Mouse (Mus musculus) heart, embryonic 11.5 days (tissue): ENCODE data around the gene Rpsa. TPM values are rescaled to one million over a fixed set of nuclear protein-coding genes. Genes with fewer than 3 reads are reported as not detected.
A peak's percentile ranks its signal among the peaks of the same experiment; 100 is the strongest.
"Not testable (repeated sequence)": the region's sequence is repeated elsewhere in the genome, so short reads cannot be mapped to it uniquely, and the experiment has no call there.

Experiments used
- ATAC-seq: fragments of 200-750 bp; cut with Nextera tagmentation; replicated peaks from 2 replicates; pipeline ENCODE4 v1.8.0; 2017; ENCODE audit warnings: moderate library complexity; ENCODE audit not compliant: insufficient number of reproducible peaks, low FRiP score, low TSS enrichment
- H3K27ac ChIP-seq: fragments of 300-500 bp; sonication (generic); 2 replicates; pipeline ENCODE4 v1.5.1; 2014; ENCODE audit warnings: mild to moderate bottlenecking, low read depth, low read length
- H3K27me3 ChIP-seq: fragments of 300-500 bp; sonication (generic); 2 replicates; pipeline ENCODE4 v1.6.1; 2014; ENCODE audit warnings: mild to moderate bottlenecking, low read length, mixed read lengths; ENCODE audit not compliant: control insufficient read depth, insufficient read depth
- H3K36me3 ChIP-seq: fragments of 300-500 bp; sonication (generic); 2 replicates; pipeline ENCODE4 v1.6.1; 2014; ENCODE audit warnings: mild to moderate bottlenecking, low read length, moderate library complexity, mixed read lengths; ENCODE audit not compliant: control insufficient read depth, insufficient read depth
- H3K4me1 ChIP-seq: fragments of 300-500 bp; sonication (generic); 2 replicates; pipeline ENCODE4 v1.6.1; 2014; ENCODE audit warnings: low read length; ENCODE audit not compliant: control insufficient read depth, insufficient read depth
- H3K4me2 ChIP-seq: fragments of 300-500 bp; sonication (generic); 2 replicates; pipeline ENCODE4 v1.6.1; 2014; ENCODE audit warnings: mild to moderate bottlenecking, moderate library complexity
- H3K4me3 ChIP-seq: fragments of 300-500 bp; sonication (generic); 2 replicates; pipeline ENCODE4 v1.5.1; 2014; ENCODE audit warnings: low read depth, low read length
- H3K9ac ChIP-seq: fragments of 300-500 bp; sonication (generic); 2 replicates; pipeline ENCODE4 v1.6.1; 2014; ENCODE audit warnings: mild to moderate bottlenecking, low read depth, low read length, moderate library complexity
- H3K9me3 ChIP-seq: fragments of 300-500 bp; sonication (generic); replicated peaks from 2 replicates; pipeline ENCODE4 v1.6.1; 2016; ENCODE audit warnings: low read length; ENCODE audit not compliant: control insufficient read depth
- WGBS: fragments of 180-500 bp; shearing (Covaris S2); extraction: QIAGEN DNeasy Blood & Tissue Kit; methylation state at CpG from one replicate; pipeline ENCODE4 v1.1.7; 2014; ENCODE audit not compliant: insufficient replicate concordance; 5-methylcytosine and 5-hydroxymethylcytosine counted together
- polyA plus RNA-seq: library from polyadenylated mRNA; unstranded; fragments of >200 nt; fragmentation: Nextera tagmentation; extraction: Ambion mirVana; gene quantifications from 2 replicates; pipeline ENCODE4 v1.2.1, GENCODE M21; 2014

The Rpsa gene
- polyA plus RNA-seq, 1 experiment from 2014 or later = 1,315 TPM

- not testable (repeated sequence) for H3K4me3 ChIP-seq, H3K36me3 ChIP-seq
- WGBS = 89% methylated on average over 12 of the region's 12 CpGs
These were observed 18.5 kb upstream of the Rpsa start for GRCm38 (mm10) chr9:120108953-120109352.

GRCm38 (mm10) chr9:120110211-120111018 is 17.1 kb upstream of the Rpsa start, which contains the start of gene Slc25a38:
Slc25a38 (plus strand) TSS chr9:120110374.
- peak within 1 kb of the TSS; percentile 64 for H3K4me3 ChIP-seq
- H3K4me1 ChIP-seq = peaks cover 9% of the 10 kb centered on the region; the same call in 1 of the 2 replicates
- H3K9me3 ChIP-seq = no peaks in the 10 kb centered on the region
- H3K4me2 ChIP-seq = peak within 1 kb of the TSS; percentile 80
- ATAC-seq = peak; percentile 95
- 1% methylated on average over 62 of the region's 62 CpGs for WGBS
- H3K36me3 ChIP-seq = no peaks in the 10 kb centered on the region
- H3K27me3 ChIP-seq = no peaks in the 10 kb centered on the region
- H3K9ac ChIP-seq = peak within 1 kb of the TSS; percentile 81
- peak within 1 kb of the TSS; percentile 92 for H3K27ac ChIP-seq

More at GRCm38 (mm10) chr9:120108953-120109352, 18.5 kb upstream of the Rpsa start:
- H3K9me3 ChIP-seq, H3K4me1 ChIP-seq, H3K27ac ChIP-seq, H3K27me3 ChIP-seq, H3K4me2 ChIP-seq, ATAC-seq, H3K9ac ChIP-seq: not testable (repeated sequence)

GRCm38 (mm10) chr9:120111156-120111945 is 16.1 kb upstream of the Rpsa start:
- H3K9ac ChIP-seq = peak overlapping the region; percentile 54
- WGBS = 71% methylated on average over 15 of the region's 15 CpGs
- H3K4me2 ChIP-seq = peak overlapping the region; percentile 80

GRCm38 (mm10) chr9:120112472-120112871 is 15.0 kb upstream of the Rpsa start:
- WGBS = 78% methylated on average over 6 of the region's 6 CpGs
- H3K9ac ChIP-seq = peak overlapping the region; percentile 46; the same call in 1 of the 2 replicates
- H3K4me3 ChIP-seq = peak overlapping the region; percentile 8; the same call in 1 of the 2 replicates
- H3K4me2 ChIP-seq = peak overlapping the region; percentile 41
- peaks cover 17% of the 10 kb centered on the region; the same call in 1 of the 2 replicates for H3K4me1 ChIP-seq
- no peaks in the 10 kb centered on the region for H3K36me3 ChIP-seq
- no peaks in the 10 kb centered on the region for H3K27me3 ChIP-seq
- no peak for ATAC-seq
- H3K27ac ChIP-seq = peak overlapping the region; percentile 84
- no peaks in the 10 kb centered on the region for H3K9me3 ChIP-seq

More at GRCm38 (mm10) chr9:120111156-120111945, 16.1 kb upstream of the Rpsa start:
- Histone ChIP-seq H3K4me3 (peak overlapping the region; percentile 64), H3K4me1 (peaks cover 17% of the 10 kb centered on the region; the same call in 1 of the 2 replicates), H3K27me3 (no peaks in the 10 kb centered on the region), H3K36me3 (no peaks in the 10 kb centered on the region), H3K27ac (peak overlapping the region; percentile 92), H3K9me3 (no peaks in the 10 kb centered on the region)
- no peak for ATAC-seq

- no peak overlapping the region; the same call in 1 of the 2 replicates for H3K4me2 ChIP-seq
- no peak overlapping the region for H3K27ac ChIP-seq
- H3K9ac ChIP-seq = no peak overlapping the region
- no peak for ATAC-seq
- WGBS = 88% methylated on average over 7 of the region's 7 CpGs
- H3K27me3 ChIP-seq = no peaks in the 10 kb centered on the region
- H3K4me3 ChIP-seq = no peak overlapping the region
- peaks cover 17% of the 10 kb centered on the region; the same call in 1 of the 2 replicates for H3K4me1 ChIP-seq
- no peaks in the 10 kb centered on the region for H3K9me3 ChIP-seq
- H3K36me3 ChIP-seq = peaks cover 4% of the 10 kb centered on the region; the same call in 1 of the 2 replicates
These were observed 14.0 kb upstream of the Rpsa start for GRCm38 (mm10) chr9:120113456-120113855.

- H3K4me3 ChIP-seq = no peak overlapping the region
- no peaks in the 10 kb centered on the region for H3K9me3 ChIP-seq
- 88% methylated on average over 17 of the region's 17 CpGs for WGBS
- peak overlapping the region; percentile 7 for H3K4me2 ChIP-seq
- no peaks in the 10 kb centered on the region for H3K27me3 ChIP-seq
- H3K4me1 ChIP-seq = peaks cover 17% of the 10 kb centered on the region; the same call in 1 of the 2 replicates
- H3K36me3 ChIP-seq = peaks cover 5% of the 10 kb centered on the region; the same call in 1 of the 2 replicates
- peak overlapping the region; percentile 25 for H3K27ac ChIP-seq
- ATAC-seq = no peak
- no peak overlapping the region for H3K9ac ChIP-seq
These were observed 13.3 kb upstream of the Rpsa start for GRCm38 (mm10) chr9:120114051-120114788.

- 74% methylated on average over 2 of the region's 2 CpGs for WGBS
- no peak for ATAC-seq
These were observed 12.7 kb upstream of the Rpsa start for GRCm38 (mm10) chr9:120114789-120115151.

More at GRCm38 (mm10) chr9:120114789-120115151, 12.7 kb upstream of the Rpsa start:
- Histone ChIP-seq H3K9me3 (no peaks in the 10 kb centered on the region), H3K4me2 (peak overlapping the region; percentile 48), H3K27me3 (no peaks in the 10 kb centered on the region), H3K4me3 (peak overlapping the region; percentile 4; the same call in 1 of the 2 replicates), H3K36me3 (peaks cover 5% of the 10 kb centered on the region; the same call in 1 of the 2 replicates), H3K4me1 (peaks cover 17% of the 10 kb centered on the region; the same call in 1 of the 2 replicates), H3K9ac (peak overlapping the region; percentile 44), H3K27ac (peak overlapping the region; percentile 60)
